Mouse (Mus musculus) hindbrain, embryonic 16.5 days (tissue): Measurements from ENCODE around the gene Ank. TPM values are rescaled to one million over a fixed set of nuclear protein-coding genes. Genes with fewer than 3 reads are reported as not detected.

Experiments used
- ATAC-seq: fragments of 200-750 bp; cut with Nextera tagmentation; 2 replicates; pipeline ENCODE4 v1.8.0; 2017; ENCODE audit warnings: moderate TSS enrichment, moderate library complexity
- H3K27ac ChIP-seq: fragments of 300-500 bp; sonication (generic); 2 replicates; pipeline ENCODE4 v1.5.1; 2014; ENCODE audit warnings: low read depth, mild to moderate bottlenecking, control low read depth, low read length, moderate library complexity
- H3K27me3 ChIP-seq: fragments of 300-500 bp; sonication (generic); replicated peaks from 2 replicates; pipeline ENCODE4 v1.6.1; 2014; ENCODE audit warnings: low read length; ENCODE audit not compliant: control insufficient read depth, insufficient read depth
- H3K36me3 ChIP-seq: fragments of 300-500 bp; sonication (generic); 2 replicates; pipeline ENCODE4 v1.6.1; 2014; ENCODE audit warnings: mild to moderate bottlenecking, low read length, moderate library complexity, mixed read lengths; ENCODE audit not compliant: control insufficient read depth, insufficient read depth
- H3K4me1 ChIP-seq: fragments of 300-500 bp; sonication (generic); 2 replicates; pipeline ENCODE4 v1.6.1; 2014; ENCODE audit warnings: low read depth, low read length; ENCODE audit not compliant: control insufficient read depth, insufficient read depth
- H3K4me2 ChIP-seq: fragments of 300-500 bp; sonication (generic); 2 replicates; pipeline ENCODE4 v1.6.1; 2014; ENCODE audit warnings: mild to moderate bottlenecking, low read length, control low read depth, moderate library complexity
- H3K4me3 ChIP-seq: fragments of 300-500 bp; sonication (generic); 2 replicates; pipeline ENCODE4 v1.5.1; 2014; ENCODE audit warnings: mild to moderate bottlenecking, low read length, control low read depth, moderate library complexity
- H3K9ac ChIP-seq: fragments of 300-500 bp; sonication (generic); 2 replicates; pipeline ENCODE4 v1.6.1; 2014; ENCODE audit warnings: low read depth, mild to moderate bottlenecking, control low read depth, low read length, moderate library complexity
- H3K9me3 ChIP-seq: fragments of 300-500 bp; sonication (generic); 2 replicates; pipeline ENCODE4 v1.6.1; 2014; ENCODE audit warnings: mild to moderate bottlenecking, low read length, moderate library complexity; ENCODE audit not compliant: control insufficient read depth
- WGBS: fragments of 180-500 bp; shearing (Covaris S2); extraction: QIAGEN DNeasy Blood & Tissue Kit; methylation state at CpG from one replicate; pipeline ENCODE4 v1.1.7; 2014; 5-methylcytosine and 5-hydroxymethylcytosine counted together
- microRNA-seq: library from miRNA; unstranded; fragments of <30 nt; microRNA quantifications from one replicate; pipeline ENCODE4, GENCODE M21; 2017
- polyA plus RNA-seq: library from polyadenylated mRNA; unstranded; fragments of >200 nt; fragmentation: Nextera tagmentation; extraction: Ambion mirVana; gene quantifications from 2 replicates; pipeline ENCODE4 v1.2.1, GENCODE M21; 2015

Gene Ank
- polyA plus RNA-seq, 1 experiment from 2014 or later, result 11.6 TPM

DNA sequence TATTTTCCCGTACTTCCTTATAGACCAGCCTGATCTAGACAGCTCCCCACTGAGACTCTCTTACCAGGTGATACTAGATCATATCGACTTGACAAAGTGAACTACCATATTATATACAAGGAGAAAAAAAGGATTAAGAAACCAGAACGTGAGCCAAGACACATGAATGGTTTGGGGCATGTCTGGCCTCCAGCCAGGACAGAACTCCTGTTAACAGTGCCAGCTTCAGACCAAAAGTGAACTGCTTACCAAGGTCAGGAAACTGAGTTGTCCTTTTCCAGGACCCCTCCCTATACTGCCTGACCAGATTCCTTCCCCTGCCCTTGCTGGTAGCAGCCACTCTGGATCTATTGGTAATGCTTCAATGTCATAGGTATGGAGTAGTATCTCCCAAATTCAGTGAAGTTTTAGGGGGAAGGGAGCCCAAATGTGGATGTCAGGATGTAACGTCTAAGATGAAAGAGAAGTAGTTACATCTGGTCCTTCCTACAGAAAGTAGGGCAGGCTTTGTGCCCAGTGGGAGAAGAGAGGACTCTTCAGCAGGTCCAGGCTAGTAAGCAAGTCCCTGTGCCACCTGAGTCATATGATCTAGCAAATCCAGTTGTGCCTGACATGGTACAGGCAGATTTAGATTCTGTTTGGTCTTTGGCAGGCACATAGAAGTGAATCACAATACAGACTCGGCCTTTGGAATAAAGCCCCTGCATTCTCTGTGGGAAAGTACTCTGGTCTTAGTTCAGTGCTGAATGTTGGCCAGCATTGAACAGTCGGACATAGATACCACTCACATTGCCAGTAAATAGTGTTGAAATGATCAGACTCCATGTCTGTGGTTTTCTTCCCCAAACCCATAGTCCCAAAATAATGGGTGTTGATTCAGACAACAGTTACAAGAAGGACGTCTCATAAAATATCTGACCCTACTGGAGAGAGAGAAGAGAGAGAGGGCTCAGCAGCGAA is 167.7 kb downstream of the Ank start:
- H3K27ac ChIP-seq, result no peak overlapping the region
- peaks cover 8% of the 10 kb centered on the region for H3K4me1 ChIP-seq
- 74% methylated on average over 8 of the region's 8 CpGs for WGBS

GRCm38 (mm10) chr15:27641171-27641570 is 174.7 kb downstream of the Ank start:
- Histone ChIP-seq H3K4me1 (no peaks in the 10 kb centered on the region), H3K9ac (no peak overlapping the region), H3K36me3 (no peaks in the 10 kb centered on the region), H3K27ac (no peak overlapping the region), H3K4me3 (no peak overlapping the region), H3K4me2 (no peak overlapping the region), H3K9me3 (no peaks in the 10 kb centered on the region), H3K27me3 (no peaks in the 10 kb centered on the region)
- WGBS, result 77% methylated on average over 12 of the region's 12 CpGs
- no peak for ATAC-seq

More for the DNA sequence above, 167.7 kb downstream of the Ank start:
- ATAC-seq, result no peak
- no peaks in the 10 kb centered on the region for H3K9me3 ChIP-seq
- no peak overlapping the region for H3K4me2 ChIP-seq
- no peaks in the 10 kb centered on the region for H3K27me3 ChIP-seq
- no peak overlapping the region for H3K4me3 ChIP-seq
- H3K36me3 ChIP-seq, result no peaks in the 10 kb centered on the region
- H3K9ac ChIP-seq, result no peak overlapping the region

GRCm38 (mm10) chr15:27642895-27643294 is 176.4 kb downstream of the Ank start:
- Histone ChIP-seq H3K9me3 (no peaks in the 10 kb centered on the region), H3K4me2 (no peak overlapping the region), H3K4me1 (no peaks in the 10 kb centered on the region), H3K4me3 (no peak overlapping the region), H3K27me3 (no peaks in the 10 kb centered on the region), H3K9ac (no peak overlapping the region), H3K36me3 (no peaks in the 10 kb centered on the region), H3K27ac (no peak overlapping the region)
- no peak for ATAC-seq
- 89% methylated on average over 3 of the region's 3 CpGs for WGBS

Small RNA genes lying within 50 kb of the gene (microRNA-seq; reads per million reads assigned to microRNA genes)
- not detected for gene Mir7117

Other genes starting within 250 kb of the Ank start
- gene Otulin, start 164.0 kb downstream of the Ank start, polyA plus RNA-seq, result 12.3 and 24.2 TPM in 2 replicates
- 14.8 and 16.2 TPM in 2 replicates for gene Otulinl, start 214.9 kb downstream of the Ank start, polyA plus RNA-seq